Mouse (Mus musculus) hindbrain, embryonic 11.5 days (tissue): ENCODE measurements at regions not wholly inside any gene's neighbourhood (a gene's known extent, or its start where the extent isn't known, plus 50 kb on each side); places are given as distances from the start of the nearest gene placed in this dataset.

ENCODE experiments used
- ATAC-seq: fragments of 200-750 bp; cut with Nextera tagmentation; 2 replicates; pipeline ENCODE4 v1.8.0; 2017; ENCODE audit warnings: mild to moderate bottlenecking, moderate TSS enrichment, moderate library complexity; ENCODE audit not compliant: low FRiP score
- DNase-seq: peaks from one replicate; pipeline ENCODE4 v3.0.0-alpha.2; 2015; ENCODE audit warnings: low spot score
- H3K27ac ChIP-seq: fragments of 300-500 bp; sonication (generic); 2 replicates; pipeline ENCODE4 v1.5.1; 2014; ENCODE audit warnings: mild to moderate bottlenecking, low read depth, low read length
- H3K27me3 ChIP-seq: fragments of 300-500 bp; sonication (generic); 2 replicates; pipeline ENCODE4 v1.6.1; 2014; ENCODE audit warnings: mild to moderate bottlenecking, low read length, moderate library complexity, mixed read lengths; ENCODE audit not compliant: control insufficient read depth, insufficient read depth
- H3K36me3 ChIP-seq: fragments of 300-500 bp; sonication (generic); 2 replicates; pipeline ENCODE4 v1.6.1; 2014; ENCODE audit warnings: mild to moderate bottlenecking, low read length, moderate library complexity, mixed read lengths; ENCODE audit not compliant: control insufficient read depth, insufficient read depth
- H3K4me1 ChIP-seq: fragments of 300-500 bp; sonication (generic); replicated peaks from 2 replicates; pipeline ENCODE4 v1.6.1; 2014; ENCODE audit warnings: low read length, mixed read lengths; ENCODE audit not compliant: control insufficient read depth, insufficient read depth
- H3K4me2 ChIP-seq: fragments of 300-500 bp; sonication (generic); replicated peaks from 2 replicates; pipeline ENCODE4 v1.6.1; 2014; ENCODE audit warnings: mild to moderate bottlenecking, low read depth, low read length
- H3K4me3 ChIP-seq: fragments of 300-500 bp; sonication (generic); 2 replicates; pipeline ENCODE4 v1.5.1; 2014; ENCODE audit warnings: low read depth, low read length
- H3K9ac ChIP-seq: fragments of 300-500 bp; sonication (generic); 2 replicates; pipeline ENCODE4 v1.6.1; 2014; ENCODE audit warnings: low read depth, low read length
- H3K9me3 ChIP-seq: fragments of 300-500 bp; sonication (generic); 2 replicates; pipeline ENCODE4 v1.6.1; 2016; ENCODE audit warnings: low read length; ENCODE audit not compliant: control insufficient read depth
- WGBS: fragments of 180-500 bp; shearing (Covaris S2); extraction: QIAGEN DNeasy Blood & Tissue Kit; methylation state at CpG from one replicate; pipeline ENCODE4 v1.1.7; 2014; 5-methylcytosine and 5-hydroxymethylcytosine counted together

DNA sequence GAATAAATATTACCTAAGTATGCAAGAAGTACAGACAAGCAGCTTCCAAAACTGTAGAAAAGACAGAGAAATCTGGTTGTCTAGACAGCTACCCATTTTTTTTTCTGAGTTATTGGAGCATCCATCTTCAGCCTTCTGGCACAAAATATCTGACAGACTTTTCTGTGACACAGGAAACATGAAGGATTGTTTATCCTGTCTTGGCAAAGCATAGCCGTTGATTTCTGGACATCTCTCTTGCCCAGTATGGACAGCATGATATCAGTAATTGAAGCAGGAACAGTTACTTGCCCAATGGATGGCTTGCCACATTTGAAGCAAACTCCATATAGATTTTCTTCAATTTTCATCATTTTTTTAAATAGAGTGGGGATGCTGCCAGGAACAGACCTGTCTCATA lies 96.1 kb upstream of the Naaladl2 start:
- 89% methylated on average over 1 of the region's 1 CpGs for WGBS

DNA sequence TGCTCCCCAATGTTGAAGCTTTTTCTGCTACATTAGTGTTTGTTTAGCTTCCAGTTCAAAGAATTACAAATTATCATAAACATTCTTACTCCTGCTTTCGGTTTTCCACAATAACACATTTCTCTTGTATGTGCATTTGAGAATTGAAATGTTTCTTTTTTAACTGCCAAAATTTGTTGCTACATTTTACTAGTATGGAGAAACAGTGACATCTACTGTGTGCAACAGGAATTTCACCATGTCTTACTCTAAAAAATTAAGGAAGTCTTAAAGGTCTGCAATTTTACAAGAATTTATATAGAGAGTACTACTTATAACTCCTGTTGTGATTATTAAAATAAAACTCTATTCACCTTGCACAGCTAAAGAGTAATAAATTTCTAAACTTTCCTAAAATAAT lies 76.5 kb upstream of the Naaladl2 start:
- H3K4me3 ChIP-seq: no peak overlapping the region
- no peaks in the 10 kb centered on the region for H3K36me3 ChIP-seq
- WGBS: 74% methylated on average over 1 of the region's 1 CpGs
- no peaks in the 10 kb centered on the region for H3K9me3 ChIP-seq
- ATAC-seq: no peak
- H3K4me1 ChIP-seq: no peaks in the 10 kb centered on the region
- H3K9ac ChIP-seq: no peak overlapping the region
- DNase-seq: peak; percentile 14
- no peak overlapping the region for H3K27ac ChIP-seq
- no peaks in the 10 kb centered on the region for H3K27me3 ChIP-seq
- no peak overlapping the region for H3K4me2 ChIP-seq

More for the DNA sequence above, 96.1 kb upstream of the Naaladl2 start:
- no peak overlapping the region for H3K4me2 ChIP-seq
- H3K9ac ChIP-seq: no peak overlapping the region
- DNase-seq (no peak), ATAC-seq (no peak)
- H3K4me1 ChIP-seq: no peaks in the 10 kb centered on the region
- no peak overlapping the region for H3K27ac ChIP-seq
- H3K9me3 ChIP-seq: no peaks in the 10 kb centered on the region
- H3K4me3 ChIP-seq: no peak overlapping the region
- no peaks in the 10 kb centered on the region for H3K27me3 ChIP-seq
- no peaks in the 10 kb centered on the region for H3K36me3 ChIP-seq

DNA sequence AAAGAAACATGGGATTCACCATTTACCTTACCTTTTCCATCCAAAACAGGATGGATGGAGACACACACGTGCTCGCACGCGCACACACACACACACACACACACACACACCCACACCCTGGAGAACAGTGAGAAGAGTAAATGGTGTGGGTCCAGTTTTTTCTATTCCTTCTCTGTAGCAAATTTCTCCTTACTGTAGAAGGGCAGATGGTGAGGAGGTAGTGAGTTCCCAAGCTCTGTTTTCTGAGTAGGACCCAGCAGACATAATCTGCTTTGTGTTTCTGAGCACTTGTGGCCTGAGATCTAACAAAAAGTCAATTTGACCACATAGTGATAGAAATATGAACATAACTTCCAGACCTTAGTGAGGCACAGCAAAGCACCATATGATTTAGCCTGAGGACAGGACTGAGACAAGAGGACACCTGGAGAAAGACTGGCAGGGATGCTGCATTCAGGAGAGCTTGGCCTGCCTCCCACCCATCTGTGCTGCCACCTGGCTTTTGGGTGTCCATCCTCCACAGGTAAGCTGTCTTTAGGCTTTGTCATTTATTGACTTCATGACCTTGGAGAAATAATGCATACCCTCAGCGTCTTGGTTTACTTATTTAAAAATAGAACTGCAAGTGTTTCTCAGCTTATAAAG lies 64.1 kb upstream of the Naaladl2 start:
- no peak overlapping the region for H3K27ac ChIP-seq
- no peak overlapping the region for H3K4me3 ChIP-seq
- DNase-seq: no peak
- 90% methylated on average over 5 of the region's 5 CpGs for WGBS
- no peak for ATAC-seq
- H3K36me3 ChIP-seq: no peaks in the 10 kb centered on the region
- no peak overlapping the region for H3K4me2 ChIP-seq
- no peaks in the 10 kb centered on the region for H3K4me1 ChIP-seq
- no peaks in the 10 kb centered on the region for H3K27me3 ChIP-seq
- H3K9ac ChIP-seq: no peak overlapping the region
- H3K9me3 ChIP-seq: no peaks in the 10 kb centered on the region
